Mouse (Mus musculus) CD4-positive helper T cell, adult 2 months (primary cell): Measurements from ENCODE around the gene Wdr81.
"Not testable (repeated sequence)": the region's sequence is repeated elsewhere in the genome, so short reads cannot be mapped to it uniquely, and the experiment has no call there.

Experiments used
- DNase-seq: peaks from one replicate; pipeline ENCODE4 v3.0.0-alpha.2; 2012; ENCODE audit warnings: low read depth, missing footprints, low spot score

The Wdr81 gene

DNA sequence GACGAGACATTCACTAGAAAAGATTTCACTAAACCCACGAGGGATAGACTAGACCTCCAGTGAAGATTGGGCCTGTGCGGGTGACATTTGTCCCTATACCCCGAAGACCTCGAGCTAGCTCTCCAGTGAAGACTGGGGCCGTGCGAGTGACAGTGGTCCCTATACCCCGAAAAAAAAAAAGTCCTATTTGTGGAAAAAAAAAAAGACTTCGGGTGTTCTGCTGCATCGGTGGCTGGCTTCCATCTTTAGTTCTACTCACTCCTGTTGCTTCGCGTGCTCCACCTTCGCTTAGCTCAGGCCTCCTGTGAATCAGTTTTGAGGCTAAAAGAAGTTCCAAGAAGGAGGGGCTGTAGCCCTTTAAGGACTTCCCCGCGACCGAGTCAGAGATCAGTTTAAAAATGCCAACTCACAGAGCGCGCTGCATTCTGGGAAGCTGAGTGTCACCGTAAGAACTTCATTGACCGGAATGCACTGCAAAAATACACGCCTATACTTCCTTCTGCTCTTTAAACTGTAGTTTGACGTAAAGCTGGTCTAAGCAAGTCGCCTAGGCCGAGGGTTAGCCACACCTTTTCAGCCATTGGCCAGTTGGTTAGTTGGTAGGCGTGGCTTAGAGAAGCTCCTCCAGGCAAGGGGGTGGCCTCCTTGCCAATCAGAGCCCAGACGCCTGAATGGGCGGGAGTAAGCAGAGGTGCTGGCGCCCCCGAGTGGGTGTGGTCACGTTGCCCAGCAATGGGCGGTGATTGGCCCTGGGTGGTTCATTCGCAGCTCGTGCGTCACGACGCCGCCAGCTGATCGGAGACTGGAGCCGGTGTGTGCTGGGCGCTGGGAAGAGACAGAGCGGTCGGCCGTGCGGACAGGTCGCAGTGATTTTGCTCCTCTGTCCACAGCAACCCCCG is 6.6 kb upstream of the Wdr81 start, which contains the start of gene Tlcd2:
TSS of gene Tlcd2 (plus strand) at position 872 of the 899 bp plus-strand sequence.
- DNase-seq = peak; percentile 100

DNA sequence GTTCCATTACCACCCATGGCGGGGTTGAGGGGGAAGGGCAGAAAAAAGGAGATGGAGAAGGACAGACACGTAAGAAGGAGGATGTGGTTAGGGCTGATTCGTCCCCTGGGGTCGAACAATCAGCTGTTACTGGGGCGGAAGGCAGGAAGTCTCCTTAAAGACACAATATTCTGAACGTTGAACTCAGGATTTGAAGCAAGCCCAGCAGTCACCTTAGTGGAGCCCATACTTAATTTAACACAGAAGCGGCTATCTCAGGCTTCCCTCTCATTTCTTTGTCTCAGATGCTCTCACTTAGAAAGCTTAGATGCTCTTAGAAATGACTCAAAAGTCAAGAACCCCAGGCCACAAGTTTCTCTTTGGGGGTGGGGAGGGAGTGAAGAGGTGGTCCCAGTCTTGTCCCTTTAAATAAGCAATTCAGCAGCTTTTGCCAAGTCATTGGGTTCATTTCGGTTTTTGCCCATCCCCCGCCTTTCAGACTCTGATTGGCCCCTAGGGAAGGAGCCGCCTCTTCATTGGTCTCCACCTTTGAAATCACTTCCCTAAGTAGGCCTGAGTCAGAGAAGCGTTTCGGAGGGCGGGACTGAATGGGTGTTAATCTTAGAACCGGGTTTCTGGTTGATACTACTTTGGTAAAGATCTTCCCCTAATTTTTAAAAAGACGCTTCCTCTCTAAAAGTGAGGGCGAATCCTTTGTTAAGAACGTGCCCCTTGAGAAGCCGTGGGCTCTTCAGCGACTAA is 5.8 kb upstream of the Wdr81 start:
- peak; percentile 92 for DNase-seq

DNA sequence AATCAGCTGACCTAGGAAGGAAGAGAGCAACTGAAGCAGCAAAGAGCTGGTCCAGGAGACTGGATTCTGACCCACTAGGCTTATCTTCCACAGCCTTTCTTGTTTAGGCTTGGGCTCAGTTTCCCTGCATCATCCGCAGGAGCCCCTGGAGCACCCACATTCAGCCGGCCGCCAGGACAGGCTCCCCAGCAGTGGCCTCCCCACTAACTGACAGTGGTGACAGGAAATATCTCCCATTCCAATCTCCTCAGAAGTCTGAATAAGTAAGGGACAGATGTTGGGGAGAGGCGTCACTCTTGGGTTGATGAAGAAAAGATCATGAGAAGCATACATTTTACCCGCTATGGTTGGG is 5.2 kb upstream of the Wdr81 start:
- DNase-seq = no peak

DNA sequence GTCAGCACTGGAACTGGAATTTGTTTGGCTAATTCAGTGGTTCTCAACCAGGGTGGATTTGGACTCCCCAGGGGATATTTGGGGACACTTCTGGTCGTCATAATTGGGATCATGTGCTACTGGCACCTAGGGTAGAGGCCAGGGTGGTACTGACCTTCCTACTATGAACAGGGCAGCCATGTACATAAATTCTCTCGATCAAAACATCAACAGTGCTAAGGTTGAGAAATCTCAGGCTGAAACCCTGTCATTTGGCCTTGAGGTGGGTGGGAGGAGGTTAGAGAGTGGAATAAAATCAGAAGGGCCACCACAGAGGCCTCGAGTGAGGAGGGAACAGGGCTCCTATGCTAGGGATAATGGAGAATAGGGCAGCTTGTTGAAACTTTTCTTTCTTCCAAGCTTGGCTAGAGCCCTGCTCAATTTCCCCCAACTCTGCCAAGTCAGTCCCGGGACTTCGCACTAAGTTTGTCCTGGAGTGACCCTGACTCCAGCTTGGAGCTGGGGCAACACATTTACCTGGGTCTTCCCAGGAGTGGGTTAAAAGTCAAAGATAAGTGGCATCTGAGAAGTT is 4.7 kb upstream of the Wdr81 start:
- no peak for DNase-seq

DNA sequence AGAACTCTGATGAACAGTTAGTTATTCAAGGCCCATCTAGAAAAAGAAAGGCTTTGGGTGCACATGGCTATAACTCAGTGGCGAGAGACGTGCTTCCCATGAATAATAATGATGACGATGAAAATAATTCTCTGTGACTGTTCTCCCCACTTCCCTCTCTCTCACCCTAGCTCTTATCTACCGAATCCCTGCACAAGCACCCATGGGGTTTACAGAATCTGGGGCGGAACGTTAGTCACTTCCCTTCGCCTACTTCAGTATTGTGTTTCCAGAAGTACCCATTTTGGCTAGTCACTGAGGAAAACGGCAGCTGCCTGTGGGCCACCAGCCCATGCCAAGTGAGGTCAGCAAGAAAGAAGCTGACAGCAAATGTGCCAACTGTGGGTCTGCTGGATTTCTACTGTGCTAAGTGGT is 4.1 kb upstream of the Wdr81 start:
- peak; percentile 34 for DNase-seq

DNA sequence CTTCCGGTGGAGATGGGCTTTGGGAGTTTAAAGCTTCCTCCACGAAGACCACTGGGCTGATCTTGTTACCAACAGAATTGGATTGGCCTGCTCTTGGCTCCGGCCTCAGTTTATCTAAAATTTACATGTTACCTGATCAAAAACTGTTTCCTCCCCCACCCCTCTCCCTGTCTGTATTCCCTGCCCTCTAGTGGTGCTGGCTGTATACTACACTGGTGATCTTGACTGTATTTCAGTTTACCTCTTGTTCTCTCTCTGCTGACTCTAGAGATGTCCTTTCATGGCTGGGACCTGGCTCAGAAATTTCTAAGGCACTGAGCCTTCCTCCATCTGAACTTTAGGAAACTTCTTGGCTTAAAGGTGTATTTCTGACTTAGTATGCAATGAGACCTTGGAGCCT is 3.7 kb upstream of the Wdr81 start:
- DNase-seq = peak; percentile 67

DNA sequence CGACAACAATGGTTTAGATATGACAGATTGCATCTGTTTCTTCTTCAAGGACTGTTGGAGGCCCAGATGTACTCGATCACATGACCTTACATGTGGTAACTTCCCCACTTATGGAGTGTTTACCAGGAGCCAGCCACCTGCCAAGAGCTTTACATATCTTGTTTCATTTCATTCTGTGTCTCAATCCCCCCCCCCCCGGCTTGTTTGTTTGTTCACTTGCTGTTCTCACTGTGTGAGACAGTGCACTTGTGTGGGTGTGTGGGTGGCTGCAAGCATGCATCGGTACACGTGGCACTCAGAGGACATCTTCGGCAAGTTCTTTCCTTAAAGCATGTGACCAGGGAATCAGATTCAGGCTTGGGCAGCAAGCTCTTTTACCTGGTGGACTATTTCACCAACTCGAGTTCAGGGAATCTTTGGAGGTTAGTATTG is 1.9 kb upstream of the Wdr81 start:
- peak; percentile 22 for DNase-seq

DNA sequence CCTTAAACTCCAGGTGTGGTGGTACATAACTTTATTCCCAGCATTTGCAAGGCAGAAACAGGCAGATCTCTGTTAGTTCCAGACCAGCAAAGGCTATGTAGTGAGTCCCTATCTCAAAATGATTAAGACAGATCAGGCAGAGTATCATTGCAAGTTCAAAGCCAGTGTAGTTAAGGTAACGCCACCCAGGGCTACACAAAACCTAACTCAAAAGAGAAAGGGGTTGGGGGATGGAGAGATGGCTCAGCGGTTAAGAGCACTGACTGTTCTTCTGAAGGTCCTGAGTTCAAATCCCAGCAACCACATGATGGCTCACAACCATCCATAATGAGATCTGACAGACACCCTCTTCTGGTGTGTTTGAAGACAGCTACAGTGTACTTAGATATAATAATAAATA is 1.5 kb upstream of the Wdr81 start:
- not testable (repeated sequence) for DNase-seq

DNA sequence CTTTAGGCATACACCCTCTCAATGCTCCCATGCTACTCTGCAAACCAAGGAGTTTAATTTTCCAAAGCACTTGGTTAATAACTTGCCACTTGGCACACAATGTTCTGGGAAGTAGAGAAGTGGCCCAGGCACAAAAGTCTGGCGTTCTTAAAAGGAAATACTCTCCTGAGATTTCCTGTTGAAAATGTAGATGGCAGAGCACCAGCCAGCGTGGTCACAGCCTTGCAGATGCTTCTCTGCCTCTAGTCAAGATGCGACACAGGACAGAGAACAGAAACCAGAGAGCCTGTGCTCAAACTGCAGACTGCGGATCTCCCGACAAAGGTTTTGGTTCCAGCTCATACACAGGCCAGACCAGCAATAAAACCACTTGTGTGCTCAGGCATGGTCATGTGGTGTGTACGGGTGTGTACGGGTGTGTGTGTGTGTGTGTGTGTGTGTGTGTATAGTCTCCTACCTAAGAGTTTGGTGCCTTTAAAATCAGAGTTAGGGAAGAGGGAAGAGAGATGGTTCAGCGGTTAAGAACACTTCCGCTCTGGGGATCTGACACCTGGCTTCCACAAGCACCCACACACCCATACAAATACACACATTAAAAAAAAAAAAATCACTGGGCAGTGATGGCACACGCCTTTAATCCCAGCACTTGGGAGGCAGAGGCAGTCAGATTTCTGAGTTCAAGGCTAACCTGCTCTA is 672 bp upstream of the Wdr81 start:
- peak; percentile 45 for DNase-seq

DNA sequence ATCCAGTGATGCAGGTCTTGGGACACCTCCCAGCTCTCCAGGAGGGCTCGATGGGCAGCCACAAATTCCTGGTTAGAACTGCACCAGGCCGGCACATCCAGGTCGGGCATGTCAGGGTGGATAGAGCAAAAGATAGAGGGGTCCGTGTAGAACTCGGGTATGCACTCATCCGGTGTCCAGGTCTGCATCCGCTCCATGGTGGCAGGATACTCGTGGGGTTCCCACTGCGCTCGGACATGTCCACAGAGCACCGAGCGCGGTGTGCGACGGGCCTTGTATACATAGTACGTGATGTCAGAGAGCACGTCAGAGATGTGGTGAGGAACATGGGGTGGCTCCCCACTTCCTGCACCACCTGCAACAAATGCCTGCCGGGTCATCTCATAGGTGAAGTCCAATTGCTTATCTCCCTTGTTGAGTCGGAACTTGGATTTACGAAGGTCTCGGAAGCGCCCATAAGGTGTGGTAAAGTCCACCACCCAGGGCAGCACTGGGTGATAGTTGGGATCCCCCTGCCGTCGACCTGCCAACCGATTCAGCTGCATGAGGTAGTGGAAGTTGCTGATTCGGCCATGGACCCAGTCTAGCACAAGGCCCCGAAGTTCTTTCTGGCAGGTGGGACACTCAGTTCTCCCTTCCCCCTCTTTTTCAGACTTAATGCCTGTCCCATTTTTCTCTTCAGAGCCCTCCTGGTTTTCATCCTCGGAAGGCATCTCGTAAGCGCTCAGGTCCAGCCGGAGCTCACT is 1.5 kb downstream of the Wdr81 start:
- DNase-seq = no peak

DNA sequence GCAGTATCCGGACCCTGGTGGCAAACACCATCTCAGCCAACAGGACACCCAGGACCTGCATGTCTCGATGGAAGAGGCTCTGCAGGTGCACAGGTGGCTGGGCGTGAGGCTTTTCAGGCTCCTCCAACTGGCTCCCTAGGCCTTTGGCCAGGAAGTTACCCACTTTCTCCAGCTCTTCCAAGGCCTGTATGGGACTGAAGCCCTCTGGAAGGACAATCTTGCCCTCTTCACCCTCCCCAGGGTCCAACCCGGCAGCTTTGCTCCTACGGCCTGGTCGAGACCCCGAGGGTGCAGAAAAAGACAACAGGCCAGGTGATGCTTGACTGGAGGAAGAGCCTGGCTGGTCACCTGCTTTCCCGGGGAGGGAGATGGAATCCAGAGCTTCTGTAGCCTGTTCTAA is 2.4 kb downstream of the Wdr81 start:
- DNase-seq = no peak

DNA sequence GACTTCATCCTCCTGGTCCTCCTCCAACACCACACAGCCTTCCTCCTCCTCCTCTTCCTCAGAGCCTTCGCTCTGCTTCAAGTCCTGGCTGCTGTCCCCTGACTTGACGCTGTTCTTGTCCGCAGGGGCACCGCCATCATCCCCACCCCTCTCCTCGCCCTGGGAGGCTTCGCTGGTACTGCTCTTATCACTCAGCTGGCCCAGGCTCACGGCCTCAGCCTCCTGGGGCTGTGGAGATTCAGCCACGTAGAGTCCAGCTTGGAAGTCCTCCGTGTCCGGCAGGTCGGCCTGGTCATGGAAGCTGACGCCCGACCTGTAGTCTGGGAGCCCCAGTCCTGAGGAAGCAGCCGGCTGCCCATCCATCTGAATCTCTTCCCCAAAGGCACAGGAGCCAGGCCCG is 3.6 kb downstream of the Wdr81 start:
- DNase-seq = no peak

DNA sequence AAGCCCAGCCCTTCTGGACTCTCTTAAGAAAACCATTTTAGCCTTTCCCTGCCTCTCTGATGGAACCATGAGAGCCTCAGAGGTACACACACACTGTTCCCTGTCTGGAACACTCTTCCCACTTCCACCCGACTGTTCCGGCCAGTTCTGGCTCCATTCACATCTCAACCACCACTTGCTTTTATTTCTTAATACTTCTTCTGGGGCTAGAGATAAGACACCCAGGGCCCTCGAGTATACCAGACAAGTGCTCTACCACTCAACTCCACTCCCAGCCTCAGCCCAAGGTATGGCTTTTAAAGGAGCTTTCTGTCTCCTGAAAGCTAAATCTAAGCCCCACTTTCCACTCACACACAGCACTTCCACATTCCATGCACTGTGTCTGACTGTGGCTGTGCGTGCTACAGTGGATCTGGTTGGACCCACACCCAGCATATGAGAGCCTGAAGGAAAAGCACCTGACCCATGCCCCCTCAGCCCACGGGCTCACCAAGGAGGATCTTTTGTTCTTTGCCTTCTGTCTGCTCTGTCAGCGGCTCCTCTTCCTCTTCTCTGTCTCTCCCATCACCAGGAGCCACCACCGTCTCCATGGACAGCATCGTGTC is 4.1 kb downstream of the Wdr81 start:
- DNase-seq = no peak

DNA sequence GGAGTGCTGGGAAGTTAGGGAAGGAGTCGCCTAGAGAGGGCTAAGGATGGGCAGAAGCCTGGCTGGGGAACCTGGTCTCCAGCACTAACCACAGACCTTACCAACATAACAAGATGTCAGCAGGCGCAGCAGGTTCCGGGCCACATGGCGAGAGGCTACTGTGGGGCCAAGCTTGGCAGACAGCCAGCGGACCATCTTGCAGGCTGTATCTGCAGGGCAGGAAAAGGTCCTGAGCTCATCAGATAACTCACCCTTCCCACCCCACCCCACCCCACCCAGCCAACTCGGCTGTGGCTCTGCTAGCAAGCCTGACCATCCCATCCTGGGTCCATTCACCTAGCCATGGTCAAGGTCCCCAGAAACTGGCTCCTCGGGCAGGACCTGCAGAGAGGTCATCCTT is 4.8 kb downstream of the Wdr81 start:
- no peak for DNase-seq

DNA sequence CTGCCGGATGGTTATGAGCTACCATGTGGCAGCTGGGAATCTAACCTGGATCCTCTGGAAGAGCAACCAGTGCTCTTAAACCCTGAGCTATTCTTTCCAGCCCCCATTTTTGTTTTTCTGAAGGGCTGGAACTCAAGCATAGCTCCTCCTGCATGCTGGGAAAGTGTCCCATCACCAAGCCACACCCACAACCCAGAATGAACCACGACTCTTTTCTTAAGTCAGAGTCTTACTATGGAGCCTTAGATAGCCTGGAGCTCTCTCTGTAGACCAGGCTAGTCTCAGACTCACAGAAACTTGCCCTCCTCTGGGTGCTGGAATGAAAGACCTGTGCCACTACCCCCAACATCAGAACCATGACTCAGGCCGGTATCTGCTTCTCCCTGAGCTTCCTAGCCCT is 5.9 kb downstream of the Wdr81 start:
- DNase-seq = no peak

DNA sequence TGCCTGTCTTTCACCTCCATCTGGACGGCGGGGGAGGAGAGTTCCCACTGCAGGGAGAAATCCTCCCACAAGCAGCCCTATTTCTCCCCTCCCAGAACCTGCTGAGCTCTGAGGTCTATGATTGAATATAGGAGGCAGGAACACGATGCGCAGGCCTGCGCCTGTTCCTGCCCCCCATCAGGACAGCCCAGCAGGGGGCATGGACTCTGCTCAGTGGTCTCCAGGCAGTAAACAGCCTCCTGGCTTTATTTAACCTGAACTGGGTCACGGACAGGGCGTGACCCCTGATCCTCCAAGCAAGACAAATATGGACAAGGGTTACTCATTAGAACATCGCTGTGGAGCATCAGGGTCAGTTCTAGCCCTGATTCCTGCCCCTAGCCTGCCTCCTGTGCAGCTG is 10.8 kb downstream of the Wdr81 start:
- DNase-seq = no peak

DNA sequence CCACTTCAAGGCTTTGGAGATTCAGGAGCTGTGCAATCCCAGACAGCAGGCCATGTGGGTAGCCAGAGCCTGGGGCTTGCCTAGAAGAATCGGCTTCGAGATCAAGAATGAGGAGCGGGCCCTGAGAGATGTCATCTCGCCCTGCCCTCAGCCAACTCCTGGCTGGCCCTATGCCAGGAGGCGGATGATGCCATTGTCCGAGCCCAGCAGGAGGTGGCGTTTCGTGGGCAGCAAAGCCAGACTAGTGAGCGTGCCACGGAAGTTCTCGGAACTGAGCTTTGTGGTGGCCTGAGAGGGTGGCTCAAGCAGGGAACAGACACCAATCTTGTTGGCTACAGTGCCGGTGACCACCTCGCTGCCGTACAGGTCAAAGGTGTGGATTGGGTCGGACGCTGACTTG is 12.9 kb downstream of the Wdr81 start:
- no peak for DNase-seq

DNA sequence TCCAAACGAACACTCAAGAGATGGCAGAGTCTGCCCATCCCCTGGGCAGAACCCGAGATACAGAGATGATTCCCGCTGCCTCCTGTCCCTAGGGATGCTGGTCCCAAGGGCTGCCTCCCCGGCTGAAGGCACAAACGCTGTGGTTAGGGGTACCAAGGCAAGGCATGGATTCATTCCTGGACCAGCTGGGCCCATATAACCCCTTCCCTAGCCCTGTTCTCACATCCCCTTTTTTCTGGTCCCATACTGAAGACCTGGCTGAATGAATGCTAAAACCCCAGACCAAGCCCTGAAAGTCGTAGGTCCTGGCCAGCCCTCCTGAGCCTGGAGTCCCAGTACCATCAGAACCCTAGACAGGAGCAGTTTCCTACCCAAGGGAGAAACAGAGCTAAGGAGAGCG is 13.5 kb downstream of the Wdr81 start:
- no peak for DNase-seq

DNA sequence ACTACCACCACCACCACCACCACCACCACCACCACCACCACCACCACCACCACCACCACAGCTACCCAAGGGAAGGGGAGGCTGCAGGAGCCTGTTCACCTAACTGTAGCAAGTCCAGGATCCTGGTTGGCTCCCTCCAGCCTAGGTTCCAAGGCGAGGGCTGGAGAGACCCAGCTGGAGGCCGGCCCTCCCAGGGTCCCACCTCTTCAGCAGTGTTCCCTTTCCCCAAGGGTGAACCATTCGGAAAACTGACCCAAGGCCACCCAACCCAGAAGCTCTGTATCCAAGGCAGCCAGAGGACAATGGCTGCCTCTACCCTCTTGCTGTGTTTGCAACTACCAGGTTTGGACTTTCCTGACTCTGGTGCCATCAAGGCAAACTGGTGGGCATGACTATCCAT is 14.6 kb downstream of the Wdr81 start:
- no peak for DNase-seq

DNA sequence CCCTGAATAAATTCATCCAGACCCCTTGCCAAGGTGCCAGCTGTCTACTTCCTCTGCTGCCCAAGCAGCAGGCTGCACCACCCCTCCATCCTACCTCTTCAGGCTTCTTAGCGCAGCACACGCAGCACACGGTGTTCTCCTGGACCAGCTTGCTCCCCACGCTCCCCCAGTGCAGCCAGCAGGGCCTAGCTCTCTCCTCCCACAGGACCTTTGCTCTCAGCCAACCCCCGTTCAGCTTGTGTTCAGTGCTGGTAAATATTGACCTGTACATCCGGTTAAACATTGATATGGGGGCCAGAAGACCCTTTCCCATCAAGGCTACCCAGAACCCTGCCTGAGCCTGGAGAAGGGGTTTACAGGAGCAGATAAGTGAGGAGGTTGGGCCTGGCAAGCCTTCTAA is 15.2 kb downstream of the Wdr81 start, which contains the start of gene Serpinf2:
TSS of gene Serpinf2 (minus strand) at position 229 of the 400 bp plus-strand sequence.
- DNase-seq = no peak

DNA sequence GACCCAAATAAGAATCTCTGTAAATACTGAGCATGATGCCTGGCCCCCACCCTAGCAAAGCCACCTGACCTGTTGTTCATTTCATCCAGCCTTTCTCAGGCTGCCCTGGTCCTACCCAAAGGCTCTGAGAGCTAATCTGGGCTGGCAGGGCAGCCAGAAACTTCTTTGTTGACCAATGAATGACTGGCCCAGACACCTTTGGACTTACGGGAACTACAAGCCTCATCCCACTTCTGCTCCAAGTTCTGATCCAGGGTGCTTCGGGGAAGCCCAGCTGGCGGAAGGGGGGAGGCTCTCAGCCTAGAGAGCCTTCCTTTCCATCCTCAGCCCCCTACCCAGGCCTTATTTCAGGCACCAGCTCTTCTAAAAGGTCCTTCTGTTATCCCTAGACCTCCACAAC is 15.7 kb downstream of the Wdr81 start:
- no peak for DNase-seq
